Mouse (Mus musculus): ENCODE results near the gene Adgra3. TPM values are rescaled to one million over a fixed set of nuclear protein-coding genes. Genes with fewer than 3 reads are reported as not detected.

Gene Adgra3
- polyA plus RNA-seq (2012; rRNA removed) = 71.8 and 76.4 TPM in 2 replicates

DNA sequence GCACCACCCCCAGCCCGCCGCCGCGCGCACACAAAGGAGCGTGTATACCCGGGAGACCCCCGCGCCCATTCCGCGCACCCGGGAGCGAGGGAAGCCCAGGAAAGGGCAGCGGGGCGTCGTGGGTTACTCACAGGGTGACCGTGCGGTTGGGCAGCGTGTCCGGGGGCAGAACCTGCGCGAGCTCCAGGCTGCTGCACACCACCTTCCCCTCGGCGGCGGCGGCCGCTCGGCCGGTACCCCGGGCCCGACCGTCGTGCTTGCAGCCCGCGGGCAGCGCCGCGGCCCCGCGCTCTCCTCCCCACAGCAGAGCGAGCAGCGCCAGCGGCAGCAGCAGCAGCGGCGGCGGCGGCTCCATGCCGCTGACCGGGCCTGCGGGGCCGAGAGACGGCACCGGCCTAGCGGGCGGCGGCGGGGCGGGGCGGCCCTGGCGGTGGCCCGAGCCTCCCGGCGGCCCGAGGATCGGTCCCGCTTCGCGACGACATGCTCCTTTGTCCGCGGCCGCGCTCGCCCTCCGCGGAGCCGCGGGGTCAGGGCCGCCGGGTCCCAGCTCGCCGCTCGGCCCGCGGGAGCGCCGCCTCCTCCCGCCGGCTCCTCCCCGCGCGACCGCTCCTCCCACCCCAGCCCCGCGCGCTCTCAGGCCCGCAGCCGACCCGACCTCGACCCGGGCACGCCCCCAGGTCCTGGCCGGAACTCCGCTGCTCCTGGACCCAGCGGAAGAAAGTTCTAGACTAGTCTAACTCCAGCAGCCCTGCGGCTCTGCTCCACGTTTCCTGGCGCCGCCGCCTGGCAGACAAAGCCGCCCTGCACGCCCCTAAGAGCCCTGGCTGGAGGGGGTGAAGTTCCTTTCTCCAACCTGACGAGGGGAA, at the start of gene Adgra3:
Gene Adgra3, minus strand, starts transcription at position 586 of the 866 bp plus-strand sequence.

Measured in central nervous system, embryonic 11.5 days (tissue).